Mouse (Mus musculus): ENCODE results near the gene Ank3.

- TF ChIP-seq CTCF (IDR thresholded peaks at IDR 0.05; ENCODE audit: extremely low read depth, insufficient read depth, insufficient read length, insufficient replicate concordance) = no peak
- TF ChIP-seq POLR2A (IDR thresholded peaks at IDR 0.05; ENCODE audit: low read depth, low read length) = no peak
Measured at GRCm38 (mm10) chr10:69810785-69811184, 412.2 kb downstream of the Ank3 start.

All from spleen, adult 2 months (tissue).